Comparison of ENCODE assay signal across 17 mouse cellular contexts in the genomic region with DNA sequence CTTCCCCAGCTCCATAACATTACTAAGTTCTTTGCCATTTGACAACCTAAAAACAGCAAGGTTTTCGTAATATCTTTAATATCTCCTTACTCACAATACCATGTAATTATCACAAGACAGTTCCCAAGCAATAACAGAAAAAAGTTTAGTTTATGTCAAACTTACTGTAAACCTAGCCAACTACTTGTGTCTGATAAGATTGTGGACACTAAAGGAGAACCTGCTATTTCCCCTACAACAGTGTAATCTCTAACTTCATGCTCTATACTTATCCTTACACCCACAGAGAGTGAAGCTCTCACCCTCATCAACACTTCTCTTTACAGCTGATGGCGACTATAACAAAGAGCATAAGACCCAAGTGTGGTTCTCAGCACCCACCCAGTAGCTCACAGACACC.
"Had no signal": no experiment of that assay in that cellular context is flagged by ENCODE, and none has a peak within 500 bp of the region (broad histone marks: within the 10 kb centered on the region; RNA-seq: fewer than 3 reads in every experiment).

No protein-coding gene starts in this region.

- H3K4me3 ChIP-seq: neural tube, embryonic 12.5 days; neural tube, embryonic 13.5 days; neural tube, embryonic 15.5 days; stomach, embryonic 15.5 days had no signal

- H3K9me3 ChIP-seq: neural tube, embryonic 12.5 days; neural tube, embryonic 13.5 days; neural tube, embryonic 15.5 days; stomach, embryonic 15.5 days had no signal

- H3K27me3 ChIP-seq: neural tube, embryonic 12.5 days; neural tube, embryonic 13.5 days; neural tube, embryonic 15.5 days; stomach, embryonic 15.5 days had no signal

- H3K9ac ChIP-seq: neural tube, embryonic 12.5 days; neural tube, embryonic 13.5 days; neural tube, embryonic 15.5 days; stomach, embryonic 15.5 days had no signal

- H3K4me1 ChIP-seq: neural tube, embryonic 12.5 days; neural tube, embryonic 13.5 days; neural tube, embryonic 15.5 days; stomach, embryonic 15.5 days had no signal

- H3K36me3 ChIP-seq: neural tube, embryonic 12.5 days; neural tube, embryonic 13.5 days; neural tube, embryonic 15.5 days; stomach, embryonic 15.5 days had no signal

- DNase-seq: retina, postnatal 1 day; right cerebral cortex, adult 18-20 months; right cerebral cortex, postnatal 14 days; right cerebral cortex, postnatal 25 days; right cerebral cortex, postnatal 4 days; spleen, adult 18-20 months; thymus, adult 18-20 months; thymus, adult 2 months; thymus, postnatal 14 days; thymus, postnatal 25 days; thymus, postnatal 36 days; thymus, postnatal 4 days had no signal

- H3K27ac ChIP-seq: neural tube, embryonic 12.5 days; neural tube, embryonic 13.5 days; neural tube, embryonic 15.5 days; stomach, embryonic 15.5 days; stomach, postnatal 0 days had no signal
